Mouse (Mus musculus): ENCODE data around the gene Pogz. TPM values are rescaled to one million over a fixed set of nuclear protein-coding genes. Genes with fewer than 3 reads are reported as not detected.
"Not testable (repeated sequence)": the region's sequence is repeated elsewhere in the genome, so short reads cannot be mapped to it uniquely, and the experiment has no call there.

Pogz gene
- polyA plus RNA-seq, 1 experiment from 2014 or later, result 8.5 TPM

GRCm38 (mm10) chr3:94881840-94882239, 44.5 kb downstream of the Pogz start:
- 69% methylated on average over 4 of the region's 4 CpGs for WGBS
- ATAC-seq (replicated peaks; ENCODE audit: insufficient number of reproducible peaks, insufficient read depth, low FRiP score, low read depth), result no peak

DNA sequence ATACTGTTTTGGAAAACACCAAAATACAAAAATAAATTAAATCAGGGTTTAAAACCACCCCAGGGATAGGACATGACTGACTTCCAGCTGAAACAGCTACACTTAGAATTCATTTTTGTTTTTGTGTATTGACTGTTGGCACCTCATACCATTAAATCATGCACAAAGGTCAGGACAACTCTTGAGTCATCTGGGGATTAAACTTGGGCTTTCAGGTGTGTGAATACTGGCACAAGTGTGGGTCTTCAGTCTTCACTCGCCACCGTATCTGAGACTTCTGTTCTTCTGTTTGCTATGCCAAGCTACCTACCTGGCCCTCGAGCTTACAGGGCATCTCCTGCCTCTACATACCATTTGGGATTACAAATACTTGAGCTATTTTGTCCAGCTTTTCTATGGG, 45.2 kb downstream of the Pogz start:
- Histone ChIP-seq H3K4me1 (replicated peaks) (peaks cover 14% of the 10 kb centered on the region), H3K4me3 (no peak overlapping the region), H3K9ac (no peak overlapping the region), H3K27me3 (no peaks in the 10 kb centered on the region), H3K36me3 (peaks cover 74% of the 10 kb centered on the region), H3K27ac (no peak overlapping the region), H3K9me3 (replicated peaks) (no peaks in the 10 kb centered on the region), H3K4me2 (no peak overlapping the region)
- 84% methylated on average over 3 of the region's 3 CpGs for WGBS
- no peak for ATAC-seq (replicated peaks; ENCODE audit: insufficient number of reproducible peaks, insufficient read depth, low FRiP score, low read depth)

More at GRCm38 (mm10) chr3:94881840-94882239, 44.5 kb downstream of the Pogz start:
- Histone ChIP-seq H3K36me3 (peaks cover 81% of the 10 kb centered on the region), H3K4me3 (no peak overlapping the region), H3K27ac (no peak overlapping the region), H3K4me2 (no peak overlapping the region), H3K4me1 (replicated peaks) (peaks cover 10% of the 10 kb centered on the region), H3K9ac (no peak overlapping the region), H3K27me3 (no peaks in the 10 kb centered on the region), H3K9me3 (replicated peaks) (no peaks in the 10 kb centered on the region)

- under 1% methylated on average over 61 of the region's 61 CpGs for WGBS
- Histone ChIP-seq H3K27me3 (no peaks in the 10 kb centered on the region), H3K36me3 (peaks cover 35% of the 10 kb centered on the region), H3K4me1 (replicated peaks) (peaks cover 14% of the 10 kb centered on the region), H3K4me3 (peak within 1 kb of the TSS; percentile 83), H3K9ac (peak within 1 kb of the TSS; percentile 81), H3K4me2 (peak within 1 kb of the TSS; percentile 71), H3K27ac (peak within 1 kb of the TSS; percentile 61), H3K9me3 (replicated peaks) (no peaks in the 10 kb centered on the region)
- peak; percentile 79 for ATAC-seq (replicated peaks; ENCODE audit: insufficient number of reproducible peaks, insufficient read depth, low FRiP score, low read depth)
These were observed 49.2 kb downstream of the Pogz start, which contains the start of gene Psmb4 for GRCm38 (mm10) chr3:94886316-94887224. TSS of gene Psmb4 (minus strand) at chr3:94886961.

DNA sequence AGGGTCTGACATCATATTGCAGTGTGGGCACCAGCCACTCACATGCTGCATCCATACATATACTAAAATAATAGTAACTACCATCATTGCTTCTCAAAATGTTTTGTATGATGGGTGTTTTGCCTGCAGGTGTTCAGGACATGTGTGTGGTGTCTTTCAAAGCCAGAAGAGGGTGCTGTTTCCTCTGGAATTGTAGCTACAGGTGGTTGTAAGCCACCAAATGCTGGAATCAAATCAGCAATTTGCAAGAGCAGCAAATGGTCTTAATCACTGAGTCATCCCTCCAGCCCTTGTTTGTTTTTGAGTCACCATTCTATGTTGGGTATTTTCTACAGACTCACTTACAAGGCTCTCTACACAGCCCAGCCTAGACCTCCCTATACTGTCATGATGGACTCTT, 51.2 kb downstream of the Pogz start:
- Histone ChIP-seq H3K9me3 (replicated peaks) (no peaks in the 10 kb centered on the region), H3K36me3 (peaks cover 16% of the 10 kb centered on the region), H3K4me1 (replicated peaks) (peaks cover 14% of the 10 kb centered on the region), H3K9ac (no peak overlapping the region), H3K27me3 (no peaks in the 10 kb centered on the region), H3K4me2 (no peak overlapping the region), H3K27ac (no peak overlapping the region), H3K4me3 (no peak overlapping the region)
- no peak for ATAC-seq (replicated peaks; ENCODE audit: insufficient number of reproducible peaks, insufficient read depth, low FRiP score, low read depth)

GRCm38 (mm10) chr3:94894076-94894475, 56.7 kb downstream of the Pogz start:
- Histone ChIP-seq H3K4me1 (replicated peaks) (no peaks in the 10 kb centered on the region), H3K4me3 (no peak overlapping the region), H3K9me3 (replicated peaks) (no peaks in the 10 kb centered on the region), H3K9ac (no peak overlapping the region), H3K27ac (no peak overlapping the region), H3K36me3 (no peaks in the 10 kb centered on the region), H3K27me3 (no peaks in the 10 kb centered on the region), H3K4me2 (no peak overlapping the region)
- no peak for ATAC-seq (replicated peaks; ENCODE audit: insufficient number of reproducible peaks, insufficient read depth, low FRiP score, low read depth)
- WGBS, result 54% methylated on average over 3 of the region's 3 CpGs

DNA sequence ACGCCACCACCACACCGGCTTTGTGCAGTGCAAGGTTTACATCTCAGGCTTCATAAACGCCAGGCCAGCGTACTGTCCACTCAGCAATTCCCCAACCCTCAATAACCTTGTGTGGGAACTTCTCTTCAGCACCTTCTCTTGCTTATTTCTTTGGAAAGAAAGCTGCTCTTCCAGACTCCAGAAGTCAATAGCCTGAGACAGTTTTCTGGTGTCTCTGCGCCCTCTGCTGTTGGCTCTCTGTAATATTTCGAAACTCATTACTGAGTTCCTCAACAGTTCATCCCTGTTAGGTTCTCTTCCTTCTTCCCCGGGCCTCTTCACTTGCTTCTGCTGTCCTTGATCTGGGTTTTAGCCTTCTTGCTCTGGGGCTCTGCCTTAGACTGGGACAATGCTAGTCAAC, 65.4 kb downstream of the Pogz start:
- Histone ChIP-seq H3K4me2 (no peak overlapping the region), H3K36me3 (no peaks in the 10 kb centered on the region), H3K4me3 (no peak overlapping the region), H3K4me1 (replicated peaks) (0 out of 2 replicates have a peak, but pooled peaks cover 4% of the 10 kb centered on the region), H3K9ac (no peak overlapping the region), H3K9me3 (replicated peaks) (no peaks in the 10 kb centered on the region), H3K27me3 (no peaks in the 10 kb centered on the region), H3K27ac (no peak overlapping the region)
- no peak for ATAC-seq (replicated peaks; ENCODE audit: insufficient number of reproducible peaks, insufficient read depth, low FRiP score, low read depth)
- WGBS, result 19% methylated on average over 7 of the region's 7 CpGs

GRCm38 (mm10) chr3:94904759-94905158, 67.4 kb downstream of the Pogz start:
- not testable (repeated sequence) for H3K27ac ChIP-seq; H3K27me3 ChIP-seq; H3K36me3 ChIP-seq; H3K4me1 ChIP-seq (replicated peaks); H3K4me2 ChIP-seq; H3K4me3 ChIP-seq; H3K9ac ChIP-seq; ATAC-seq (replicated peaks; ENCODE audit: insufficient number of reproducible peaks, insufficient read depth, low FRiP score, low read depth); H3K9me3 ChIP-seq (replicated peaks)
- WGBS, result 53% methylated on average over 3 of the region's 3 CpGs

DNA sequence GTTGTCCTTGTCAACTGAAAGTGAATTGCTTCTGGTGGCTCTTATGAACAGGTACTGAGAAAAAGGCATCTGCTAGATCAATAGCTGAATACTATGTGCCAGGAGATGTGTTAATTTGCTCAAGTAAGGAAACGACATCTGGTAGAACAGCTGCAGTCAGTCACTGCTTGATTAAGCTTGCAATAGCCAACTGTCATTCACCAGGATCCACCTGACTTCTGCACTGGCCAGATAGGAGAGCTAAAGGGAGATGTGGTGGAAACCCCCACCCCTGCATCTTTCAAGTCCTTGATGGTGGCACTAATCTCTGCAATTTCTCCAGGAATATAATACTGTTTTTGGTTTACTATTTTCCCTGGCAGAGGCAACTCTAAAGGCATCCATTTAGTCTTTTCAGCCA, 69.1 kb downstream of the Pogz start:
- Histone ChIP-seq H3K27ac (no peak overlapping the region), H3K9ac (no peak overlapping the region), H3K27me3 (no peaks in the 10 kb centered on the region), H3K4me1 (replicated peaks) (0 out of 2 replicates have a peak, but pooled peaks cover 4% of the 10 kb centered on the region), H3K4me2 (no peak overlapping the region), H3K9me3 (replicated peaks) (no peaks in the 10 kb centered on the region), H3K36me3 (no peaks in the 10 kb centered on the region), H3K4me3 (no peak overlapping the region)
- no peak for ATAC-seq (replicated peaks; ENCODE audit: insufficient number of reproducible peaks, insufficient read depth, low FRiP score, low read depth)
- WGBS, result 51% methylated on average over 1 of the region's 1 CpGs

DNA sequence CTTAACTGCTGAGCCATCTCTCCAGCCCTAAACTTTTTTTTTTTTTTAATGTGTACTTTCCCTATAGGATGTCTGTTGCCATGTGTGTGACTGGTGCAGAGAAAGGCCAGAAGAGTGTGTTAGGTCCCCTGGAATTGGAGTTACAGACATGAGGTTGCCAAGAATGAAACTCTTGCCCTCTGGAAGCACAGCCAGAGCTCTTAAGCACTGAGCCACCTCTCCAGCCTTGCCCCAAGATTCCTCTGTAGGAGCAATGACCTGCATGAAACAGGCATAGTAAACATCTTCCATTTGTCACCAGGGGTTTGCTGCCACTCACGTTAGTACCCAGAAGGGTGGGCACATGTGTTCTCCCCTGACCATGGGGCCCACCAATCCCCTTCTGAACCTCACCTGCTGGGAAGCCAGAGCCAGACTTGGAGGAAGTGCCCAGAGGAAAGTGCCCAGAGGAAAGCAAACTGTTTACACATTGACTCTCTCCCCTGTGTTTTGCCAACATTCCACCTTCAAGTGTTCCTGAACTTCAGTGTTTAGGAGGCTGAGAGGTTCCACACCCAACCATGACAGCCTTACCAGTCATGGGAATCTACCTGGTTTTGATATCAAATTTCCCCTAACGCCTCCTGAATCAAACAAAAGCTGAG, 73.8 kb downstream of the Pogz start:
- H3K4me3 ChIP-seq, result no peak overlapping the region
- WGBS, result 66% methylated on average over 2 of the region's 2 CpGs
- no peaks in the 10 kb centered on the region for H3K4me1 ChIP-seq (replicated peaks)
- H3K4me2 ChIP-seq, result no peak overlapping the region
- H3K9me3 ChIP-seq (replicated peaks), result no peaks in the 10 kb centered on the region
- ATAC-seq (replicated peaks; ENCODE audit: insufficient number of reproducible peaks, insufficient read depth, low FRiP score, low read depth), result no peak
- H3K9ac ChIP-seq, result no peak overlapping the region
- no peak overlapping the region for H3K27ac ChIP-seq
- H3K27me3 ChIP-seq, result no peaks in the 10 kb centered on the region
- H3K36me3 ChIP-seq, result no peaks in the 10 kb centered on the region

GRCm38 (mm10) chr3:94913801-94914200, 76.4 kb downstream of the Pogz start:
- Histone ChIP-seq H3K27ac (no peak overlapping the region), H3K36me3 (no peaks in the 10 kb centered on the region), H3K9ac (no peak overlapping the region), H3K27me3 (no peaks in the 10 kb centered on the region), H3K4me1 (replicated peaks) (0 out of 2 replicates have a peak, but pooled peaks cover 3% of the 10 kb centered on the region), H3K4me2 (no peak overlapping the region), H3K9me3 (replicated peaks) (no peaks in the 10 kb centered on the region), H3K4me3 (no peak overlapping the region)
- no peak for ATAC-seq (replicated peaks; ENCODE audit: insufficient number of reproducible peaks, insufficient read depth, low FRiP score, low read depth)
- 55% methylated on average over 5 of the region's 5 CpGs for WGBS

DNA sequence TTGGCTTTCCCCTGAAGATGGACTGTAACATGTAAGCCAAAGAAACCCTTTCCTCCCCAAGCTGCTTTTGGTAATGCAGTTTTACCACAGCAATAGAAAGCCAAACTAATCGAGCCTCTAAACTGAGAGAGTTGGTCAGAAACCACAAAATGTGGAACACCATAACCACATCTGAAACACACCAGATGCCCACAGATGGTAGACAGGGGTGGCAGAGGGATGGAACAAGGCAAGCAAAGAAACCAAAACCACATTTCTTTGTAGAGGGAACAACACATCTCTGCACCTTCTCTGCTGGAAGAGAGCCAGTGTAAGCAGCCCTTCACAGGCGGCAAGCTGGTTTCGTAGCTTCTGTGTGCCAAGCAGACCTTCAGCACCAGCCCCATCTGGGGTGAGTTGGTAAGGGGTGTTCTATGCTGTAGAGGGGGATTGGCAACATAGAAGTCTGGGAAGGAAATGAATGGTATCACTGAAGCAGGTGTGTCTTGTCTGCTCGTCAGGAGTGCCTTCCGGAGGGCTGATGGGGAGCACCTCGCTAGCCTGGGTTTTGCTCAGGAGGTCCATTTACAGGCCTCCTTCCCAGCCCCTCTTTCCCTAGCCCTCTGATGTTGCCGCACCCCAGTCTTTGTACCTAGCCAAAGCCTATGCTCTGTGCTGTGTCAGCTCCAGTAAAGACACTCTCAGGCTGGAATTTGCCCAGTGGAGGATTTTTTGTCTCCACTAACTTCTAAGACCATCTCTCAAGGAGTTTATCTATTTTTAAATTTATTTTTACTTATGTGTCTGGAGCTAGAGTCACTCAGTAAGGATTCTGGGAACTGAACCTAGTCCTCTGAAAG, 78.8 kb downstream of the Pogz start:
- Histone ChIP-seq H3K9ac (no peak overlapping the region), H3K9me3 (replicated peaks) (no peaks in the 10 kb centered on the region), H3K27me3 (no peaks in the 10 kb centered on the region), H3K4me2 (no peak overlapping the region), H3K27ac (no peak overlapping the region), H3K4me3 (no peak overlapping the region), H3K4me1 (replicated peaks) (0 out of 2 replicates have a peak, but pooled peaks cover 3% of the 10 kb centered on the region), H3K36me3 (no peaks in the 10 kb centered on the region)
- no peak for ATAC-seq (replicated peaks; ENCODE audit: insufficient number of reproducible peaks, insufficient read depth, low FRiP score, low read depth)
- 72% methylated on average over 7 of the region's 7 CpGs for WGBS

Measured in heart, embryonic 15.5 days (tissue).